Mouse (Mus musculus): ENCODE results near the gene Slc6a19.
A peak's percentile ranks its signal among the peaks of the same experiment; 100 is the strongest.
"Not testable (repeated sequence)": the region's sequence is repeated elsewhere in the genome, so short reads cannot be mapped to it uniquely, and the experiment has no call there.

Gene Slc6a19

GRCm38 (mm10) chr13:73713204-73713603, 8.5 kb upstream of the Slc6a19 start:
- DNase-seq (ENCODE audit: low read depth, low spot score) = no peak

- DNase-seq (ENCODE audit: low read depth, low spot score) = no peak
Observed at GRCm38 (mm10) chr13:73712228-73712627, 7.6 kb upstream of the Slc6a19 start.

- no peak for DNase-seq (ENCODE audit: low read depth, low spot score)
Observed at GRCm38 (mm10) chr13:73711803-73712202, 7.1 kb upstream of the Slc6a19 start.

GRCm38 (mm10) chr13:73711221-73711620, 6.6 kb upstream of the Slc6a19 start:
- DNase-seq (ENCODE audit: low read depth, low spot score) = no peak

GRCm38 (mm10) chr13:73709491-73709890, 4.8 kb upstream of the Slc6a19 start:
- DNase-seq (ENCODE audit: low read depth, low spot score) = no peak

GRCm38 (mm10) chr13:73703486-73703885, 1.2 kb downstream of the Slc6a19 start:
- DNase-seq (ENCODE audit: low read depth, low spot score) = not testable (repeated sequence)

GRCm38 (mm10) chr13:73702776-73703175, 1.9 kb downstream of the Slc6a19 start:
- no peak for DNase-seq (ENCODE audit: low read depth, low spot score)

- no peak for DNase-seq (ENCODE audit: low read depth, low spot score)
Observed at GRCm38 (mm10) chr13:73701161-73701883, 3.3 kb downstream of the Slc6a19 start.

GRCm38 (mm10) chr13:73700554-73700953, 4.1 kb downstream of the Slc6a19 start:
- DNase-seq (ENCODE audit: low read depth, low spot score) = no peak

GRCm38 (mm10) chr13:73699714-73700113, 5.0 kb downstream of the Slc6a19 start:
- no peak for DNase-seq (ENCODE audit: low read depth, low spot score)

GRCm38 (mm10) chr13:73696529-73696928, 8.1 kb downstream of the Slc6a19 start:
- no peak for DNase-seq (ENCODE audit: low read depth, low spot score)

- DNase-seq (ENCODE audit: low read depth, low spot score) = no peak
Observed at GRCm38 (mm10) chr13:73694972-73695371, 9.7 kb downstream of the Slc6a19 start.

- no peak for DNase-seq (ENCODE audit: low read depth, low spot score)
Observed at GRCm38 (mm10) chr13:73693333-73693732, 11.3 kb downstream of the Slc6a19 start.

- DNase-seq (ENCODE audit: low read depth, low spot score) = peak; percentile 65
Observed at GRCm38 (mm10) chr13:73692249-73692868, 12.3 kb downstream of the Slc6a19 start.

GRCm38 (mm10) chr13:73688934-73689333, 15.7 kb downstream of the Slc6a19 start:
- no peak for DNase-seq (ENCODE audit: low read depth, low spot score)

- DNase-seq (ENCODE audit: low read depth, low spot score) = no peak
Observed at GRCm38 (mm10) chr13:73687601-73688000, 17.1 kb downstream of the Slc6a19 start.

GRCm38 (mm10) chr13:73685502-73685901, 19.2 kb downstream of the Slc6a19 start:
- DNase-seq (ENCODE audit: low read depth, low spot score) = no peak

GRCm38 (mm10) chr13:73684412-73684811, 20.3 kb downstream of the Slc6a19 start:
- no peak for DNase-seq (ENCODE audit: low read depth, low spot score)

GRCm38 (mm10) chr13:73683682-73684081, 21.0 kb downstream of the Slc6a19 start:
- DNase-seq (ENCODE audit: low read depth, low spot score) = no peak

- no peak for DNase-seq (ENCODE audit: low read depth, low spot score)
Observed at GRCm38 (mm10) chr13:73682226-73682625, 22.4 kb downstream of the Slc6a19 start.

- no peak for DNase-seq (ENCODE audit: low read depth, low spot score)
Observed at GRCm38 (mm10) chr13:73680394-73680793, 24.3 kb downstream of the Slc6a19 start.

GRCm38 (mm10) chr13:73679311-73679710, 25.4 kb downstream of the Slc6a19 start:
- DNase-seq (ENCODE audit: low read depth, low spot score) = no peak

GRCm38 (mm10) chr13:73677853-73678252, 26.8 kb downstream of the Slc6a19 start, which contains the start of gene Slc6a18:
Gene Slc6a18, minus strand, starts transcription at chr13:73678023.
- no peak for DNase-seq (ENCODE audit: low read depth, low spot score)
